Mouse (Mus musculus): ENCODE results near the gene Nhlh1. TPM values are rescaled to one million over a fixed set of nuclear protein-coding genes. Genes with fewer than 3 reads are reported as not detected.

Gene Nhlh1
- polyA plus RNA-seq, 1 experiment from 2014 or later: 5.5 TPM

DNA sequence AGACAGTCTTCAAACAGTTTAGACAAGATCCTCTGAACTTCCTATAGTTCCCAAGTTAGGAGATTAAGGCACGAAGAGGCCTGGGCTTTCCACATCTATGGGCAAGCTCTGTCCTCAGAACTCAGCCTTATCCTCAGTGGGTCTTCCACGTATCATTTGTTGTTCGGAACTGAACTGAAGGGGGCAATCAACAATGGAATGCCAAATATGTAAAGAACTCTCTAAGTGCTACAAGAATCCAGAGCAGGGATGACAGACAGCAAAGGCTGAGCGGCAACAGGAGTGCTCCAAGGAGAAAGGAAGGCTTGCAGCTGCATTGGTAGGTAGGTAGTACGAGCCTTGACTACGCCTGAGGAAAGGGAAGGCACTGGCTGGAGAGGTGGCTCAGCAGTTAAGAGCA is 12.9 kb upstream of the Nhlh1 start:
- WGBS: 78% methylated on average over 6 of the region's 6 CpGs
- H3K27ac ChIP-seq (replicated peaks): no peak overlapping the region
- no peaks in the 10 kb centered on the region for H3K27me3 ChIP-seq (ENCODE audit: low read depth, poor library complexity, severe bottlenecking)
- no peak for DNase-seq (ENCODE audit: low spot score)
- no peaks in the 10 kb centered on the region for H3K9me3 ChIP-seq (replicated peaks)
- H3K4me3 ChIP-seq: no peak overlapping the region
- peaks cover 100% of the 10 kb centered on the region for H3K36me3 ChIP-seq
- 0 out of 2 replicates have a peak, but pooled peaks cover under 1% of the 10 kb centered on the region for H3K4me1 ChIP-seq

DNA sequence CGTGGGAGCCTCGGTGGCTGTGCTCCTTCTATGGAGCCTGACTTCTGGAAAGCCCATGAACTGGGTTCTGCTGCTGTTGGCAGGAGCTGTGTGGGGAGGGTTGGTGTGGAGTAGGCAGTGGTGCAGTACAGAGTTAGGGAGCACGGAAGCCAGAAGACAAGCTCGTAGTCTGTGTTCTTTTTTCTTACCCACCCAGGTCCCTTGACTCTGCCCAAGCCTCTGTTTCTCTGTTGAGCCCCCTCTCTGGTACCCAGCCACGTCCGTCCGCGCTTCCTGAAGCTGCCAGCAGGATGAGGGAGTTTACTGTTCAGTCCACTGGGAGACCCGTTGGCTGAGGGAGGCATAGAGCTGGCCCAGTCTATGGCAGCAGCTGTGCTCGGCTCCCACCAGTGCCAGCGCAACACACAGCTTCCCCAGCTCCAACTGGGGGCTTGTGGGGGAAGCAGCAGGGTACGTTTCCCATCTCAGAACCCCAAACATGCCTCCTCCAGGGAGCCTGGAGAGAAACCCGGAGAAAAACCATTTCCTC is 7.3 kb upstream of the Nhlh1 start:
- WGBS: 71% methylated on average over 13 of the region's 13 CpGs
- Histone ChIP-seq H3K27me3 (ENCODE audit: low read depth, poor library complexity, severe bottlenecking) (no peaks in the 10 kb centered on the region), H3K27ac (replicated peaks) (peak overlapping the region; percentile 63; the same call in 1 of the 2 replicates)

DNA sequence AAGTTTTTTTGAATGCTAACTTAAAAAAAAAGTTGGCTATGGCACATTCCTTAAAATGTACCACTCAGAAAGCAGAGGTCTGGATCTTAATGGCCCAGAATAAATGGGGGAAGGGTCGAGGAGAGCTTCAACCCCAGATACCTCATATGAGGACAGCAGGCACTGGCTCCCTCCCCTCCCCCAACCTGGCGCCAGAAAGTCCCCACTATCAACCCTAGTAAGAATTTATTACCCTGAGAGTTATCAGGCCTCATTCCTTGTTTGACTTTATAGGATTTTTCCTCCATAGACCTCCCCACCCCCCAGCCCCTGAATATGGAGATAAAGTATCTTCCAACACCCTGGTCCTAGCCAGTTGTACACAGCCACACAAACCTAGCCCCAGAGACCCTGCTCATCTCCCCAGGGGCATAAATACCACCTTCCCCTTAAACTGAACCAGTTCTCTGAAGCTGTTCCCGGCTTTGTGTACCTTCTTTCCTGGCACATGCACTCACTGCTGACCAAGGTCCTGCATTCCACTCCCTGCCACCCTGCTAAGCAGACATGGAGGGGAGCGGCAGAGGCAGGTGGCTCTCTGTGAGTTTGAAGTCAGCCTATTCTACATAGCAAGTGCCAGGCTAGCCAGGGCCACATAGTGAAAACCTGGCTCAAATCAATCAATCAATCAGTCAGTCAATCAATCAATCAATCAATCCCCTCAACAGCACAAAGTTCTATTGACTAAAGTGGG is 6.1 kb upstream of the Nhlh1 start:
- peaks cover 56% of the 10 kb centered on the region for H3K4me1 ChIP-seq
- 63% methylated on average over 4 of the region's 4 CpGs for WGBS
- H3K4me3 ChIP-seq: no peak overlapping the region
- no peaks in the 10 kb centered on the region for H3K9me3 ChIP-seq (replicated peaks)
- no peak for DNase-seq (ENCODE audit: low spot score)
- H3K27me3 ChIP-seq (ENCODE audit: low read depth, poor library complexity, severe bottlenecking): no peaks in the 10 kb centered on the region
- 0 out of 2 replicates have a peak overlapping the region, but pooled peaks have one; percentile 18 for H3K27ac ChIP-seq (replicated peaks)
- H3K36me3 ChIP-seq: peaks cover 48% of the 10 kb centered on the region

More for the DNA sequence above, 7.3 kb upstream of the Nhlh1 start:
- no peak for DNase-seq (ENCODE audit: low spot score)
- Histone ChIP-seq H3K4me1 (peaks cover 45% of the 10 kb centered on the region), H3K4me3 (no peak overlapping the region), H3K9me3 (replicated peaks) (no peaks in the 10 kb centered on the region), H3K36me3 (peaks cover 60% of the 10 kb centered on the region)

DNA sequence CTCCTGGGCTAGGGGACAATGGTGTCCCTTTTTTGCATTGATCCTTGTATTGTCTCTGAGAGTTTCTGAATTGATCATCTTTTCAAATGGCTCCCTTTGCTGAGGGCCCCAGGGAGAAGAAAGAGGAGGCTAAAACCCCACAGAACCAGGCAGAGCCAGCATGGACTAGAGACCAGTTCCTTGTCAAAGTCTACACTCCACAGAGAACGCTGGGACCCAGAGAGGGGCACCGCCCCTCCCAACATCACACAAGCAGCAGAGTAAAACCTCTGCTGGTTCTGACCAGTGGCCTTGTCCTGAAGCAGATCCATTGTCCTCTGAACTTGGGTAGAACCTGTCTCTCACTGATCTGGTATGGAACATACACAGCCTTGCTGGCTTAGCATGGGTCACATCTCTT is 4.7 kb upstream of the Nhlh1 start:
- peaks cover 1% of the 10 kb centered on the region; the same call in 1 of the 2 replicates for H3K27me3 ChIP-seq (ENCODE audit: low read depth, poor library complexity, severe bottlenecking)
- DNase-seq (ENCODE audit: low spot score): no peak
- 85% methylated on average over 2 of the region's 2 CpGs for WGBS
- H3K36me3 ChIP-seq: peaks cover 34% of the 10 kb centered on the region
- no peak overlapping the region for H3K4me3 ChIP-seq
- H3K9me3 ChIP-seq (replicated peaks): no peaks in the 10 kb centered on the region
- H3K4me1 ChIP-seq: peaks cover 69% of the 10 kb centered on the region
- H3K27ac ChIP-seq (replicated peaks): peak overlapping the region; percentile 84

DNA sequence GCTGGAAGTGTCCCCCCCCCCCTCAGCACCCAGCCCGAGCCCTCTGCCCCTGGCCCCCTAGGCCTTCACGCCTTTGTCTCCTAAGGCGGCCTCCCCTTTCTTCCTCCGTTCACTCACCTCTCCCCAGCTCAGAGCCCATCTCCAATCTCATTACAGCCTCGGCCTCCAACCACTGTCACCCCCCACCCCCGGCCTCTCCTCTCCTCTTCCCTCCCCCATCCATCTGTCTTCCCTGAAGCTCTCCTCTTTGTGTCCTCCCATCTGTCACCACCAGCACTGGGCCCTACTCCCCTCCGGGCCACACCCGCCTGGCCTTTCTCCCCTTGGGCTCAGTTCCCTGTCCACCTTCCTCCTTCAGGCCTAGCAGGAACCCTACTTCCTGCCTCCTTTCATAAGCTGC is 3.8 kb upstream of the Nhlh1 start:
- Histone ChIP-seq H3K4me3 (peak overlapping the region; percentile 3; the same call in 1 of the 2 replicates), H3K27ac (replicated peaks) (peak overlapping the region; percentile 84), H3K27me3 (ENCODE audit: low read depth, poor library complexity, severe bottlenecking) (peaks cover 10% of the 10 kb centered on the region; the same call in 1 of the 2 replicates), H3K36me3 (peaks cover 25% of the 10 kb centered on the region), H3K9me3 (replicated peaks) (no peaks in the 10 kb centered on the region), H3K4me1 (peaks cover 71% of the 10 kb centered on the region)
- 32% methylated on average over 8 of the region's 8 CpGs for WGBS
- no peak for DNase-seq (ENCODE audit: low spot score)

DNA sequence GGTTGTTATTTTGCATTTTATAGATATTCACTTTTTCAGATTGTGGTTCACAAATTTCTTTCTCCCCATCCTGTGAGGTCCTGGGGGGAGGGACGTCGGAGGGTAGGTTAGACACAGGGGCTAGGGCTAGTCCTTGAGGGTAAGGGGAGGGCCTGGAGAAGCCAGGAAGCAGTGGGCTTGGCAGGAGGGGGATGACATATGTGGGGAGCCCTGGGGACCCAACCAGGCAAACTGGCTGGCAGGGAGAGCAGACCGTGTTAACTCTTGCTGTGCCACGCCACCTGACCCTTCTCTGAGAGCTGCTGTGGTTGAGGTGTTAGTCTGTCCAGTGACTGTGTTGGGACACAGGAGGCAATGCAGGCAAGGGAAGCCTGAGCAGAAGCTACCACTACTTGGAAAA is 3.3 kb upstream of the Nhlh1 start:
- DNase-seq (ENCODE audit: low spot score): no peak
- 59% methylated on average over 4 of the region's 4 CpGs for WGBS

DNA sequence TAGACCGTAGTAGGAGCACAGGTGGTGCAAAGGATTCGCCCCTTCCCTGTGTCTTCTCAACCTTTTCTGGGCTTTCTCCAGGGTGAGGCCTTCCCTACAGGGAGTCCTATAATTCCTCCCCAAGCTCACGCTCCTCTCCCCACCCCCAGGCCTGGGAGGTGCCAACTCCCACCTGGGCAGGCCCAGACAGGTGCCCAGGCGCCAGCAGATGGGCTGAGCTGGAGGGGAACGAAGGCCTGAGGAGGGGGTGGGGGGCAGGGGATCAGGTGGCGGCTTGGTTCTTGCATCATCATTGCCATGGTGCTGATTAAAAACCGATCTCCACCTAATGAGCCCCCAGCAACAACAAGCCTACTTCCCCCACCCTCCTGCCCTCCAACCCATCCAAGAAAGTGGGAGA is 1.5 kb upstream of the Nhlh1 start:
- peaks cover 5% of the 10 kb centered on the region for H3K36me3 ChIP-seq
- H3K9me3 ChIP-seq (replicated peaks): no peaks in the 10 kb centered on the region
- H3K4me3 ChIP-seq: peak overlapping the region; percentile 11; the same call in 1 of the 2 replicates
- DNase-seq (ENCODE audit: low spot score): no peak
- H3K4me1 ChIP-seq: peaks cover 66% of the 10 kb centered on the region
- peak overlapping the region; percentile 84 for H3K27ac ChIP-seq (replicated peaks)
- WGBS: 74% methylated on average over 7 of the region's 7 CpGs
- H3K27me3 ChIP-seq (ENCODE audit: low read depth, poor library complexity, severe bottlenecking): peaks cover 34% of the 10 kb centered on the region

More for the DNA sequence above, 3.3 kb upstream of the Nhlh1 start:
- Histone ChIP-seq H3K4me1 (peaks cover 71% of the 10 kb centered on the region), H3K27me3 (ENCODE audit: low read depth, poor library complexity, severe bottlenecking) (peaks cover 16% of the 10 kb centered on the region), H3K9me3 (replicated peaks) (no peaks in the 10 kb centered on the region), H3K27ac (replicated peaks) (peak overlapping the region; percentile 84), H3K36me3 (peaks cover 20% of the 10 kb centered on the region), H3K4me3 (0 out of 2 replicates have a peak overlapping the region, but pooled peaks have one; percentile 3)

DNA sequence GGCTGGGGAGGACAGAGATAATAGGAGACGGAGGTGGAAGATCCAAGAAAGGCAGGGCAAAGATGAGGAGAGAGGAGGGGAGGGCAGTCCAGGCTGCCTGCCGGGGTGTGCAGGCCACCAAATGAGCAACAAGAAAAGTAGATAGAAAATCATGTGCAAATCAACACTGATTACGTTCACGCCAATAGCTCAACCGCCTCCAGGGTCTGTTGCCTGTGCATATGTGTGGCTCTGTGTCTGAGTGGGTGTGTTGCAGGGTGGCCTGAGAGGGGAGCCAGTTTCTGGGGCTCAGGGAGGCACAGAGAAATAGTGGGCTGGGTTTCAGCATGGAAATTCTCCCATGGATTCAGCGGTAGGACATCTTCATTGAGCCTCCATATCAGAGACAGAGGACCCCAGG is 948 bp upstream of the Nhlh1 start:
- H3K9me3 ChIP-seq (replicated peaks): no peaks in the 10 kb centered on the region
- H3K27me3 ChIP-seq (ENCODE audit: low read depth, poor library complexity, severe bottlenecking): peaks cover 39% of the 10 kb centered on the region
- peaks cover 68% of the 10 kb centered on the region for H3K4me1 ChIP-seq
- no peak for DNase-seq (ENCODE audit: low spot score)
- 0 out of 2 replicates have a peak, but pooled peaks cover 4% of the 10 kb centered on the region for H3K36me3 ChIP-seq
- H3K4me3 ChIP-seq: peak overlapping the region; percentile 20; the same call in 1 of the 2 replicates
- WGBS: 60% methylated on average over 6 of the region's 6 CpGs
- peak overlapping the region; percentile 84 for H3K27ac ChIP-seq (replicated peaks)

DNA sequence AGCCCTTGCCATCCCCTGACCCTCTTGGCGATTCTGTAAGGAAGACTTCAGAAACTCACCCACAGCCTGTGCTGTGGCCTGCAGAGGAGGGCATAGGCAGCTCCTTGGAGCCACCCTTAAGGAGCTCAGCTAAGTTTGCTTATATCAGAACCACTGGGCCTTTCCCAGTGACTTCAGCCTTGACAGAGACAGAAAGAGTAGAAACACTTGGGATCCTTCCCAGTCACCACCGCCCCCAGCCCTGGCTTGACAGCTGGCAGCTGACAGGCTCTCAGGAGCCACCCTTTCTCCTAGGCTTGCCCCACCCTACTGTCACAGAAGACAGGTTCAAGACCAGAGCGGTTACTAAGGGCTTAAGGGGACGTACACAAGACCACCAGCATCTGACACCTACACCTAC is 1.1 kb downstream of the Nhlh1 start:
- peaks cover 57% of the 10 kb centered on the region for H3K27me3 ChIP-seq (ENCODE audit: low read depth, poor library complexity, severe bottlenecking)
- DNase-seq (ENCODE audit: low spot score): no peak
- peak overlapping the region; percentile 61 for H3K4me3 ChIP-seq
- peak overlapping the region; percentile 70; the same call in 1 of the 2 replicates for H3K27ac ChIP-seq (replicated peaks)
- peaks cover 65% of the 10 kb centered on the region for H3K4me1 ChIP-seq
- WGBS: 77% methylated on average over 4 of the region's 4 CpGs
- H3K36me3 ChIP-seq: 0 out of 2 replicates have a peak, but pooled peaks cover 4% of the 10 kb centered on the region
- no peaks in the 10 kb centered on the region for H3K9me3 ChIP-seq (replicated peaks)

DNA sequence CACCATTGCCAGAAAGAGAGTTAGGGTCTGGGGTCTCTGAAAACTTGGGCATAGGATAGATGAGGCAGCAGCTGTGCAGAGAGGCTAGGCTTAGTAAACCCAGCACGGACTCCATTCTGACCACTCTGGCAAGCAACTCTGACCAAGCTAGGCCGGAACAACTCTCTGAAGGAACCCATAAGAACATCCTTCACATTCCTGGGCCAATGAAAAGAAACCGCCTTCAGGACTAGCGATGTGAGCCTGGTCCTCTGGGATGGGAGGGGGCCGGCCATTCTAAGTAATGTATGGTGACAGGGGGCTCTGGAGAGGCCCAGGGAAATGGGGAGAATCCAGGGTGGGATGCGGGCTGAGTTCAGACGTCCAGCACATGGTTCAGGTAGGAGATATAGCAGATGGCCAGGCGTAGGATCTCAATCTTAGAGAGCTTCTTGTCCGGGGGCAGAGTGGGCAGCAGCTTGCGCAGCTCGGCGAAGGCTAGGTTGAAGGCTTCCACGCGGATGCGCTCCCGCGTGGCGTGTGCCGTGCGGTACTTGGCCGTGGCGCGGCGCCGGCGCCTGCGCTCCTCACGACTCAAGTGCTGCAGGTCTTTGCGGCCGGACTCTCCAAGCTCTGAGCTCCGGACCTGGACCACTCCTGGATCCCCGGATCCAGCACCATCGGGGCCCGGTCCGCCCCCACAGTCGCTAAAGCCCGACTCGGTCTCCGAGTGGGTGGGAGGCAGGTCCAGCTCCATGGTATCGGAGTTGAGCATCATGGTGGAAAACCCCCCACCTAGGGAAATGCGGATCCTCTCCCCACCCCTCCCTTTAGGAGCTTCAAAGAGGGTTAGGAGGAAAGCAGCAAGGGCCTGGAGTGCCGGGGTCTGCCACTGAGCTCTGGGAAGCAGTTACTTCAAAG is 3.6 kb downstream of the Nhlh1 start:
- WGBS: 3% methylated on average over 42 of the region's 42 CpGs
- Histone ChIP-seq H3K27ac (replicated peaks) (peak overlapping the region; percentile 81), H3K27me3 (ENCODE audit: low read depth, poor library complexity, severe bottlenecking) (peaks cover 61% of the 10 kb centered on the region), H3K4me1 (peaks cover 54% of the 10 kb centered on the region), H3K4me3 (peak overlapping the region; percentile 61), H3K9me3 (replicated peaks) (no peaks in the 10 kb centered on the region), H3K36me3 (0 out of 2 replicates have a peak, but pooled peaks cover 4% of the 10 kb centered on the region)
- no peak for DNase-seq (ENCODE audit: low spot score)

DNA sequence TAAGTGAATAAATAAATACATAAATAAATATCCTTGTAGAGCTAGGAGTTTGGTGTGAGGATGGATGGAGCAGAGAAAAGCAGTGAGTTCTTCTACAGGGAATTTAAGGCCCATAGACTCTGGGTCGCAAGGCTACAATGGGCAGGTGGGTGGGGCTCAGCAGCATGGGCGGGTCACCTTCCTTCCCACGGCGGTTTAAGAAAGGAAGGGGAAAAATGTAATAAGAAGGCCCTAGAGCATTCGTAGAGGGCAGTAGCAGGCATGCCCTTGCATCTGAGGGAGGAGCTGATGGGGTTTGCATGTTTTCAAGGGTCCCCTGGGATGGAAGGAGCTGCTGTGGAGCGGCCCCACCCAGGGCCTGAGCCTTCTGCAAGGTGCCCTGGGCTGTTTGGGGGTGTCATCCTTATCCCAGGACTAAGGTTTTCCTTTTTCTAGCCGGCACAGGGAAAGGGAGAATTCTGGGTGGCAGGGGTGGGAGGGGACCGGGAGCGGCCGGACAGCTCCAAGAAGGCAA is 4.5 kb downstream of the Nhlh1 start:
- Histone ChIP-seq H3K36me3 (0 out of 2 replicates have a peak, but pooled peaks cover 4% of the 10 kb centered on the region), H3K27me3 (ENCODE audit: low read depth, poor library complexity, severe bottlenecking) (peaks cover 61% of the 10 kb centered on the region), H3K9me3 (replicated peaks) (no peaks in the 10 kb centered on the region), H3K27ac (replicated peaks) (peak overlapping the region; percentile 81; the same call in 1 of the 2 replicates), H3K4me3 (peak overlapping the region; percentile 61), H3K4me1 (peaks cover 54% of the 10 kb centered on the region)
- no peak for DNase-seq (ENCODE audit: low spot score)
- 6% methylated on average over 10 of the region's 10 CpGs for WGBS

All from midbrain, embryonic 10.5 days (tissue).